Comparison of ENCODE assay signal across 24 mouse cellular contexts in genomic region chr1:183772844-183773243, GRCm38 (mm10).
DNase-seq lines count a peak whose midpoint lies in the region; ATAC-seq and TF ChIP-seq lines count a peak whose summit lies in the region.
"Had no signal": no experiment of that assay in that cellular context is flagged by ENCODE, and none has a peak within 500 bp of the region (broad histone marks: within the 10 kb centered on the region; RNA-seq: fewer than 3 reads in every experiment).

No protein-coding gene starts in this region.

- H3K4me2 ChIP-seq in heart, embryonic 11.5 days = peak overlapping the region; percentile 22; the same call in 1 of the 2 replicates
- H3K4me2 ChIP-seq in heart, embryonic 13.5 days = peak overlapping the region; percentile 29; the same call in 1 of the 2 replicates
- H3K4me2 ChIP-seq: embryonic facial prominence, embryonic 12.5 days; forebrain, embryonic 13.5 days had no signal

- H3K27me3 ChIP-seq in heart, embryonic 11.5 days (ENCODE audit: control insufficient read depth, insufficient read depth, low read length) = peaks cover 8% of the 10 kb centered on the region
- H3K27me3 ChIP-seq in heart, adult 2 months (ENCODE audit: control insufficient read depth, insufficient read depth, low read length) = no peaks in the 10 kb centered on the region
- peaks cover 18% of the 10 kb centered on the region; the same call in 1 of the 2 replicates for H3K27me3 ChIP-seq in heart, embryonic 13.5 days (replicated peaks)
- H3K27me3 ChIP-seq: CH12.LX; embryonic facial prominence, embryonic 12.5 days; forebrain, embryonic 13.5 days; Patski had no signal

- TF ChIP-seq POLR2A in heart, adult 2 months (IDR thresholded peaks at IDR 0.05; ENCODE audit: insufficient read depth, low read depth, low read length) = no peak

- H3K4me3 ChIP-seq in heart, embryonic 11.5 days (ENCODE audit: low read depth, low read length) = no peak overlapping the region
- H3K4me3 ChIP-seq in heart, adult 2 months = no peak overlapping the region
- H3K4me3 ChIP-seq in heart, embryonic 13.5 days = no peak overlapping the region
- H3K4me3 ChIP-seq: embryonic facial prominence, embryonic 10.5 days; embryonic facial prominence, embryonic 12.5 days; forebrain, embryonic 13.5 days had no signal

- no peak for TF ChIP-seq EP300 in heart, adult 2 months (IDR thresholded peaks at IDR 0.05; ENCODE audit: insufficient read depth, low read depth, low read length)

- H3K36me3 ChIP-seq in heart, embryonic 11.5 days (ENCODE audit: control insufficient read depth, insufficient read depth, low read length) = no peaks in the 10 kb centered on the region
- no peaks in the 10 kb centered on the region for H3K36me3 ChIP-seq in heart, adult 2 months (ENCODE audit: control insufficient read depth, insufficient read depth, low read length)
- no peaks in the 10 kb centered on the region for H3K36me3 ChIP-seq in heart, embryonic 13.5 days
- H3K36me3 ChIP-seq: embryonic facial prominence, embryonic 10.5 days; embryonic facial prominence, embryonic 12.5 days; G1E had no signal

- no peak overlapping the region for H3K9ac ChIP-seq in heart, embryonic 11.5 days (ENCODE audit: low read depth, low read length)
- H3K9ac ChIP-seq in heart, adult 2 months (ENCODE audit: low read depth, low read length) = no peak overlapping the region
- H3K9ac ChIP-seq in heart, embryonic 13.5 days = no peak overlapping the region
- H3K9ac ChIP-seq: embryonic facial prominence, embryonic 12.5 days; forebrain, embryonic 13.5 days had no signal

- TF ChIP-seq CTCF in heart, adult 2 months (IDR thresholded peaks at IDR 0.05) = no peak

- no peak for ATAC-seq in heart, embryonic 11.5 days (replicated peaks; ENCODE audit: insufficient number of reproducible peaks, low FRiP score, low TSS enrichment)
- ATAC-seq in heart, embryonic 13.5 days (ENCODE audit: extremely low read depth, insufficient number of reproducible peaks, low FRiP score, low TSS enrichment) = no peak
- ATAC-seq: activated CD4-positive, CD25-positive, alpha-beta regulatory T cell, adult 4 months; CD4-positive, CD25-positive, alpha-beta regulatory T cell, adult 4 months; forebrain, embryonic 13.5 days; Patski had no signal

- peak; percentile 77 for DNase-seq in heart, adult 11 months
- DNase-seq in heart, postnatal 25 days (ENCODE audit: low spot score) = no peak
- no peak for DNase-seq in heart, adult 2 months
- no peak for DNase-seq in heart, postnatal 4 days
- peak; percentile 9 for DNase-seq in yolk sac, embryonic 10.5 days (ENCODE audit: low spot score)
- DNase-seq: adrenal gland, adult 8-10 months; adrenal gland, postnatal 14 days; adrenal gland, postnatal 36 days; B cell, adult 2 months; cerebellum, adult 11-12 months; cerebellum, adult 2 months; cerebellum, adult 9-10 months; cerebellum, postnatal 10 days; cerebellum, postnatal 25 days had no signal

- H3K27ac ChIP-seq in heart, embryonic 11.5 days (ENCODE audit: low read depth, low read length) = peak overlapping the region; percentile 46; the same call in 1 of the 2 replicates
- no peak overlapping the region for H3K27ac ChIP-seq in heart, adult 2 months
- H3K27ac ChIP-seq in heart, embryonic 13.5 days (replicated peaks) = peak overlapping the region; percentile 34
- H3K27ac ChIP-seq: embryonic facial prominence, embryonic 10.5 days; embryonic facial prominence, embryonic 12.5 days; forebrain, embryonic 13.5 days had no signal

- peaks cover 5% of the 10 kb centered on the region; the same call in 1 of the 2 replicates for H3K4me1 ChIP-seq in heart, embryonic 11.5 days (ENCODE audit: control insufficient read depth, insufficient read depth, low read length)
- no peaks in the 10 kb centered on the region for H3K4me1 ChIP-seq in heart, adult 2 months (ENCODE audit: control insufficient read depth, insufficient read depth, low read length)
- peaks cover 17% of the 10 kb centered on the region; the same call in 1 of the 2 replicates for H3K4me1 ChIP-seq in heart, embryonic 13.5 days
- H3K4me1 ChIP-seq: embryonic facial prominence, embryonic 10.5 days; embryonic facial prominence, embryonic 12.5 days; forebrain, embryonic 13.5 days had no signal

- WGBS in heart, embryonic 11.5 days (ENCODE audit: insufficient replicate concordance) = 34% methylated on average over 6 of the region's 6 CpGs
- WGBS in heart, adult 2 months = 29% methylated on average over 6 of the region's 6 CpGs
- 25% methylated on average over 6 of the region's 6 CpGs for WGBS in heart, embryonic 13.5 days

- H3K79me2 ChIP-seq in heart, adult 2 months (replicated peaks; ENCODE audit: control insufficient read depth, insufficient read depth, low read length) = no peaks in the 10 kb centered on the region

- intact Hi-C loops in heart, postnatal 25 days (cut with DNase I) = no loop called here
- intact Hi-C loops in heart, adult 2 months (cut with DNase I) = no loop called here

- no peaks in the 10 kb centered on the region for H3K9me3 ChIP-seq in heart, embryonic 11.5 days (replicated peaks; ENCODE audit: control insufficient read depth, low read length)
- no peaks in the 10 kb centered on the region for H3K9me3 ChIP-seq in heart, embryonic 13.5 days
- H3K9me3 ChIP-seq: embryonic facial prominence, embryonic 10.5 days; embryonic facial prominence, embryonic 12.5 days; forebrain, embryonic 13.5 days had no signal

Comparison
In these comparisons a context has a peak if more than half of its experiments do, and no peak if none do; other contexts are left out.
1. DNase-seq: peak in heart, adult 11 months (single experiment) and yolk sac, embryonic 10.5 days (single experiment); none in heart, postnatal 25 days (single experiment), heart, adult 2 months (0 of 2) and heart, postnatal 4 days (single experiment).